Mouse (Mus musculus) myocyte (in vitro differentiated cells): ENCODE measurements around the gene Med8.

Source experiments
- E2F4 ChIP-seq: IDR thresholded peaks from one replicate; pipeline ENCODE4 v1.6.1; 2011; ENCODE audit warnings: mild to moderate bottlenecking, control low read depth, moderate library complexity; ENCODE audit not compliant: insufficient read depth
- MAX ChIP-seq: IDR thresholded peaks from one replicate; pipeline ENCODE4 v1.6.1; 2011; ENCODE audit warnings: low read depth, mild to moderate bottlenecking, control low read depth
- MYOD1 ChIP-seq, 3 experiments: IDR thresholded peaks; one replicate each; pipeline ENCODE4 v1.6.1; 2011; ENCODE audit warnings: control low read depth in 2 of 3, low read depth in 2 of 3, mild to moderate bottlenecking in 2 of 3, moderate library complexity in 1 of 3; ENCODE audit not compliant: insufficient read length in 2 of 3, control insufficient read depth in 1 of 3
- MYOG ChIP-seq, 3 experiments: IDR thresholded peaks; one replicate each; pipeline ENCODE4 v1.6.1; 2011; ENCODE audit warnings: control low read depth in 2 of 3, low read depth in 2 of 3, mild to moderate bottlenecking in 2 of 3; ENCODE audit not compliant: insufficient read length in 2 of 3, control insufficient read depth in 1 of 3, insufficient read depth in 1 of 3
- POLR2A ChIP-seq: IDR thresholded peaks from one replicate; pipeline ENCODE4 v1.6.1; 2011; ENCODE audit warnings: low read depth, mild to moderate bottlenecking, control low read depth, moderate library complexity; ENCODE audit not compliant: insufficient read length
- POLR2AphosphoS2 ChIP-seq: IDR thresholded peaks from one replicate; pipeline ENCODE4 v1.6.1; 2011; ENCODE audit warnings: low read depth, control low read depth; ENCODE audit not compliant: insufficient read length

DNA sequence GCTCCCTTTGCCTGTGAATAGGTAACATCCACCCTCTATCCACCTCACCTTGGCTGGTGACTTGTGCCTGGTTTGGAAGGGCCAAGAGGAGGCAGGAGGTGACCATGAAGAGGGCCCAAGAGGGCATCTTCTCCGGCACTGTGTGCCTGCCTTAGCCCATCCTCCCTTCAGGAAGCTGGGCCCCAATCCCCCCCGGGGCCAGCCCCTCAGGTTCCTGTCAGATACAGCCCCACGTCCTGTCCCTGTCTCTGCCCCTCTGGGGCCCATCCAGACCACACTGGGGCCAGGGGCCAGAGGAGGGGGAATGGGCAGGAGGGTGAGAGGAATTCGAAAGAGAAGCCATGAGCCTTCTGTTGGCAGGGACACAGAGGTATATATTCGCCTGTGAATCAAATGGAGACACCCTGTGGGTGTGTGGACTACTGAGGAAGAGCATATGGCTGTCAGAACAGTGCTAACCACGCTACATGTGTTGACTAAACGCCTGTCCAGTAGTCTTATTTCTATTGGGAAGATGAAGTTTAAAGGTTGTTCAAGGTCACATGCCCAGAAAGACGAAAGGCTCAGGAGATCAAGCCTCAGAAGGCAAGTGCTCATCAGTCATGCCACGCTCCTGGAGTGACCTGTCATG, 48.3 kb downstream of the Med8 start, which contains the start of gene Mpl:
- TF ChIP-seq POLR2AphosphoS2 (no peak), MAX (no peak), POLR2A (no peak), E2F4 (no peak), MYOG (IDR thresholded peaks at IDR 0.05; ENCODE audit: control insufficient read depth in 1 of 3, insufficient read depth in 1 of 3, insufficient read length in 2 of 3, low read depth in 2 of 3) (no peak), MYOD1 (IDR thresholded peaks at IDR 0.05; ENCODE audit: control insufficient read depth in 1 of 3, insufficient read length in 2 of 3, low read depth in 2 of 3) (no peak)
